Mouse (Mus musculus): ENCODE data around the gene Mzf1.

GRCm38 (mm10) chr7:13024805-13025204, 29.8 kb downstream of the Mzf1 start:
- peak in 1 of 2 experiments; percentile 33; a peak in 1 of 4 replicates for TF ChIP-seq CTCF (conservative IDR thresholded peaks at IDR 0.05 in 1 of 2, IDR thresholded peaks at IDR 0.05 in 1 of 2; ENCODE audit: low read depth in 2 of 2, low read length in 2 of 2)
- no peak for TF ChIP-seq JUN (IDR thresholded peaks at IDR 0.05; ENCODE audit: insufficient read depth, low read depth, low read length)
- TF ChIP-seq MAX (IDR thresholded peaks at IDR 0.05; ENCODE audit: low read length) = no peak
- no peak for TF ChIP-seq EP300 (IDR thresholded peaks at IDR 0.05; ENCODE audit: low read length)
- no peak for TF ChIP-seq POLR2A (IDR thresholded peaks at IDR 0.05; ENCODE audit: low read depth, low read length)
- no peak for TF ChIP-seq POLR2AphosphoS2 (IDR thresholded peaks at IDR 0.05; ENCODE audit: low read depth, low read length)
- TF ChIP-seq SIN3A (IDR thresholded peaks at IDR 0.05; ENCODE audit: low read length) = no peak; the same call in 1 of the 2 replicates
- TF ChIP-seq E2F4 (IDR thresholded peaks at IDR 0.05; ENCODE audit: insufficient replicate concordance, low read depth, low read length) = no peak
- TF ChIP-seq HCFC1 (IDR thresholded peaks at IDR 0.05; ENCODE audit: low read depth, low read length) = peak; percentile 60

All from CH12.LX (cell line).